Mouse (Mus musculus) heart, adult 2 months (tissue): ENCODE results near the gene Vwce.

ENCODE experiments used
- CTCF ChIP-seq: fragments of 200-600 bp; IDR thresholded peaks from 2 replicates; pipeline ENCODE4 v1.8.1; 2022; ENCODE audit warnings: antibody characterized with exemption, mild to moderate bottlenecking, moderate library complexity
- EP300 ChIP-seq: fragments of 200-500 bp; IDR thresholded peaks from 2 replicates; pipeline ENCODE4 v1.6.1; 2011; ENCODE audit warnings: low read depth, low read length, control low read depth; ENCODE audit not compliant: insufficient read depth
- POLR2A ChIP-seq: fragments of 200-500 bp; IDR thresholded peaks from 2 replicates; pipeline ENCODE4 v1.6.1; 2011; ENCODE audit warnings: mild to moderate bottlenecking, low read depth, low read length, control low read depth; ENCODE audit not compliant: insufficient read depth

DNA sequence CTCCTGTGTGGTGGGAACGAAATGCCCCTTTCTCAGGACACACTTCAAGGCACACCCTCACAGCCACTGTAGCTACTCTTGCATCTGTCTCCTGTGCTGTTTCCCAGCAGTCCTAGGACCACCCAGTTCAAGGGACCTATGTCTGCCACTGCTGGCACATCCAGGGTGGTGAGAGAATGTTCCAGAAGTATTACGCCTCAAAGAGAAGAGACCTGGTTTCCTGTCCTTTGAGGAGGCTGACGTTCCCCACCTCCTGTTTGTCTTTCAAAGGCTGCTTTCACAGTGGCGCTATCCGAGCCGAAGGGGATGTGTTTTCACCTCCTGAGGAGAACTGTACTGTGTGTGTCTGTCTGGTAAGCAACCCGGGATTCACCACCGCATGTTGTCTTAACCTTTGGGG lies 14.1 kb downstream of the Vwce start:
- TF ChIP-seq CTCF (no peak), EP300 (no peak), POLR2A (no peak)
